21 mouse cellular contexts compared by ENCODE assay signal in genomic region chr6:90465028-90465640, GRCm38 (mm10). TPM values are rescaled to one million over a fixed set of nuclear protein-coding genes. Genes with fewer than 3 reads are reported as not detected.
A peak's percentile ranks its signal among the peaks of the same experiment; 100 is the strongest.
DNase-seq lines count a peak whose midpoint lies in the region; ATAC-seq and TF ChIP-seq lines count a peak whose summit lies in the region.
"Had no signal": no experiment of that assay in that cellular context is flagged by ENCODE, and none has a peak within 500 bp of the region (broad histone marks: within the 10 kb centered on the region; RNA-seq: fewer than 3 reads in every experiment).

No protein-coding gene starts in this region.

- no peak for DNase-seq in hindbrain, postnatal 0 days (ENCODE audit: low spot score)
- no peak for DNase-seq in hindbrain, embryonic 10.5 days (ENCODE audit: low spot score)
- DNase-seq in testis, postnatal 14 days (ENCODE audit: low spot score), result no peak
- no peak for DNase-seq in adrenal gland, adult 2 months
- no peak for DNase-seq in adrenal gland, adult 8-10 months
- DNase-seq: cerebellum, postnatal 25 days; forebrain, postnatal 0 days; kidney, postnatal 10 days; right cerebral cortex, postnatal 14 days; thymus, postnatal 25 days had no signal

- TF ChIP-seq POLR2A in testis, adult 2 months (IDR thresholded peaks at IDR 0.05; ENCODE audit: control insufficient read depth, low read depth, low read length), result no peak

- H3K27me3 ChIP-seq in erythroblast, embryonic 14.5 days (ENCODE audit: control insufficient read depth), result peaks cover 38% of the 10 kb centered on the region
- no peaks in the 10 kb centered on the region; the same call in 1 of the 2 replicates for H3K27me3 ChIP-seq in hindbrain, postnatal 0 days (ENCODE audit: insufficient read depth, low read length)
- H3K27me3 ChIP-seq in hindbrain, embryonic 10.5 days (ENCODE audit: insufficient read depth, poor library complexity, severe bottlenecking), result peaks cover 48% of the 10 kb centered on the region
- H3K27me3 ChIP-seq in testis, adult 2 months (ENCODE audit: control insufficient read depth, insufficient read depth, low read length), result no peaks in the 10 kb centered on the region

- H3K9me3 ChIP-seq in erythroblast, embryonic 14.5 days (ENCODE audit: control insufficient read depth, low read length), result no peaks in the 10 kb centered on the region
- no peaks in the 10 kb centered on the region for H3K9me3 ChIP-seq in hindbrain, postnatal 0 days (ENCODE audit: low read length)
- H3K9me3 ChIP-seq in hindbrain, embryonic 10.5 days, result no peaks in the 10 kb centered on the region
- H3K9me3 ChIP-seq: embryonic facial prominence, embryonic 10.5 days; limb, embryonic 13.5 days; megakaryocyte, embryonic 14.5 days; neural tube, embryonic 12.5 days had no signal

- no peak for TF ChIP-seq CTCF in hindbrain, postnatal 0 days (IDR thresholded peaks at IDR 0.05; ENCODE audit: low read depth)
- no peak for TF ChIP-seq CTCF in testis, adult 2 months (IDR thresholded peaks at IDR 0.05; ENCODE audit: control insufficient read depth, insufficient read depth, insufficient replicate concordance, low read depth, low read length)

- peaks cover 11% of the 10 kb centered on the region; the same call in 1 of the 2 replicates for H3K36me3 ChIP-seq in erythroblast, embryonic 14.5 days (ENCODE audit: control insufficient read depth)
- H3K36me3 ChIP-seq in hindbrain, postnatal 0 days (ENCODE audit: insufficient read depth, low read length), result peaks cover 9% of the 10 kb centered on the region; the same call in 1 of the 2 replicates
- H3K36me3 ChIP-seq in hindbrain, embryonic 10.5 days, result 0 out of 2 replicates have a peak, but pooled peaks cover 3% of the 10 kb centered on the region
- H3K36me3 ChIP-seq in testis, adult 2 months (ENCODE audit: control insufficient read depth, insufficient read depth, low read length), result no peaks in the 10 kb centered on the region
- H3K36me3 ChIP-seq: limb, embryonic 13.5 days; neural tube, embryonic 12.5 days had no signal

- H3K27ac ChIP-seq in hindbrain, postnatal 0 days, result 0 out of 2 replicates have a peak overlapping the region, but pooled peaks have one; percentile 20
- H3K27ac ChIP-seq in hindbrain, embryonic 10.5 days, result no peak overlapping the region
- H3K27ac ChIP-seq in testis, adult 2 months (ENCODE audit: control insufficient read depth, insufficient read depth, low read depth, low read length), result peak overlapping the region; percentile 23
- H3K27ac ChIP-seq: embryonic facial prominence, embryonic 10.5 days; limb, embryonic 13.5 days; neural tube, embryonic 12.5 days had no signal

- 92% methylated on average over 11 of the region's 11 CpGs for WGBS in hindbrain, postnatal 0 days
- 91% methylated on average over 11 of the region's 11 CpGs for WGBS in hindbrain, embryonic 10.5 days

- H3K4me1 ChIP-seq in erythroblast, embryonic 14.5 days (ENCODE audit: control insufficient read depth), result peaks cover 4% of the 10 kb centered on the region; the same call in 1 of the 2 replicates
- peaks cover 8% of the 10 kb centered on the region for H3K4me1 ChIP-seq in hindbrain, postnatal 0 days (ENCODE audit: insufficient read depth, low read length)
- peaks cover 27% of the 10 kb centered on the region for H3K4me1 ChIP-seq in hindbrain, embryonic 10.5 days (replicated peaks)
- H3K4me1 ChIP-seq in testis, adult 2 months (ENCODE audit: control insufficient read depth, insufficient read depth, low read length), result peaks cover 24% of the 10 kb centered on the region

- peak overlapping the region; percentile 21 for H3K4me3 ChIP-seq in erythroblast, embryonic 14.5 days (replicated peaks)
- H3K4me3 ChIP-seq in hindbrain, postnatal 0 days (ENCODE audit: low read length), result no peak overlapping the region
- no peak overlapping the region for H3K4me3 ChIP-seq in hindbrain, embryonic 10.5 days
- H3K4me3 ChIP-seq in testis, adult 2 months (ENCODE audit: control insufficient read depth, low read depth, low read length), result no peak overlapping the region
- H3K4me3 ChIP-seq: embryonic facial prominence, embryonic 10.5 days; limb, embryonic 13.5 days; megakaryocyte, embryonic 14.5 days; neural tube, embryonic 12.5 days had no signal

- H3K9ac ChIP-seq in hindbrain, postnatal 0 days (replicated peaks; ENCODE audit: low read length), result no peak overlapping the region
- H3K9ac ChIP-seq: limb, embryonic 13.5 days; neural tube, embryonic 12.5 days had no signal

- ATAC-seq in erythroblast, adult 5-6 weeks (replicated peaks; ENCODE audit: low FRiP score, poor library complexity, severe bottlenecking), result no peak
- no peak for ATAC-seq in hindbrain, postnatal 0 days
- ATAC-seq: forebrain, postnatal 0 days; inflammation-experienced regulatory T-cells, adult 6 months; midbrain, embryonic 16.5 days had no signal

- H3K4me2 ChIP-seq in hindbrain, postnatal 0 days (ENCODE audit: low read depth, low read length), result 0 out of 2 replicates have a peak overlapping the region, but pooled peaks have one; percentile 99
- H3K4me2 ChIP-seq: limb, embryonic 13.5 days; neural tube, embryonic 12.5 days had no signal

RNA-seq across cellular contexts. Expression of gene Klf15, which starts 2.8 kb away (rescaled TPM):
- polyA plus RNA-seq in erythroblast, embryonic 14.5 days (2012), result 0.02 TPM in 1 of 2 replicates, not detected in the other
- not detected in 2 replicates for total RNA-seq in erythroblast, adult 5-6 weeks (2015; ENCODE audit: low replicate concordance)
- 0.42 and 0.43 TPM in 2 replicates for total RNA-seq in erythroblast, adult 5-6 weeks (2017; ENCODE audit: low replicate concordance)
- total RNA-seq in hindbrain, postnatal 0 days (2014; rRNA removed), result 43.2 and 56.4 TPM in 2 replicates
- 26.6 and 29.6 TPM in 2 replicates for polyA plus RNA-seq in hindbrain, postnatal 0 days (2015; fragmentation: Nextera tagmentation; extraction: Ambion mirVana)
- 4.1 and 4.9 TPM in 2 replicates for polyA plus RNA-seq in hindbrain, embryonic 10.5 days (2016; fragmentation: Nextera tagmentation; extraction: Ambion mirVana)
- 7.6 and 7.7 TPM in 2 replicates for polyA plus RNA-seq in testis, adult 2 months (2012; rRNA removed)
- total RNA-seq in adrenal gland, adult 2 months (2021), result 10 to 100 TPM; 32.6 to 43.7 TPM
- 73.8 and 79.8 TPM in 2 replicates for polyA plus RNA-seq in adrenal gland, adult 2 months (2012; rRNA removed)
- total RNA-seq in adrenal gland, adult 8-10 months (2022), result 10 to 100 TPM; 18.3 to 30.6 (median 27.6) TPM
- total RNA-seq: MEL had no signal
- polyA plus RNA-seq: inflammation-experienced regulatory T-cells, adult 6 months had no signal

RNA-seq across cellular contexts. Expression of gene Aldh1l1, which starts 21.1 kb away (rescaled TPM):
- 0.05 TPM in 1 of 2 replicates, not detected in the other for polyA plus RNA-seq in erythroblast, embryonic 14.5 days (2012)
- total RNA-seq in erythroblast, adult 5-6 weeks (2015; ENCODE audit: low replicate concordance), result not detected in 2 replicates
- total RNA-seq in erythroblast, adult 5-6 weeks (2017; ENCODE audit: low replicate concordance), result 1.2 TPM in 1 of 2 replicates, not detected in the other
- 168 and 214 TPM in 2 replicates for total RNA-seq in hindbrain, postnatal 0 days (2014; rRNA removed)
- polyA plus RNA-seq in hindbrain, postnatal 0 days (2015; fragmentation: Nextera tagmentation; extraction: Ambion mirVana), result 131 and 145 TPM in 2 replicates
- 1.7 and 2.9 TPM in 2 replicates for polyA plus RNA-seq in hindbrain, embryonic 10.5 days (2016; fragmentation: Nextera tagmentation; extraction: Ambion mirVana)
- 7.2 and 9.6 TPM in 2 replicates for polyA plus RNA-seq in testis, adult 2 months (2012; rRNA removed)
- total RNA-seq in adrenal gland, adult 2 months (2021), result 100 to 1,000 TPM; 136 to 202 TPM
- polyA plus RNA-seq in adrenal gland, adult 2 months (2012; rRNA removed), result 83.4 and 111 TPM in 2 replicates
- 100 to 1,000 TPM; 137 to 222 (median 182) TPM for total RNA-seq in adrenal gland, adult 8-10 months (2022)

RNA-seq across cellular contexts. Expression of gene Cfap100, which starts 36.5 kb away (rescaled TPM):
- not detected in 2 replicates for polyA plus RNA-seq in erythroblast, embryonic 14.5 days (2012)
- not detected in 2 replicates for total RNA-seq in erythroblast, adult 5-6 weeks (2015; ENCODE audit: low replicate concordance)
- not detected in 2 replicates for total RNA-seq in erythroblast, adult 5-6 weeks (2017; ENCODE audit: low replicate concordance)
- total RNA-seq in hindbrain, postnatal 0 days (2014; rRNA removed), result 4.2 and 29.4 TPM in 2 replicates
- polyA plus RNA-seq in hindbrain, postnatal 0 days (2015; fragmentation: Nextera tagmentation; extraction: Ambion mirVana), result 8.2 and 9.9 TPM in 2 replicates
- polyA plus RNA-seq in hindbrain, embryonic 10.5 days (2016; fragmentation: Nextera tagmentation; extraction: Ambion mirVana), result 1.2 and 2.0 TPM in 2 replicates
- polyA plus RNA-seq in testis, adult 2 months (2012; rRNA removed), result 51.7 and 65.0 TPM in 2 replicates
- 1 to 10 TPM in 1 of 2 experiments, under 1 TPM in 1; 0.76 to 1.4 TPM for total RNA-seq in adrenal gland, adult 2 months (2021)
- polyA plus RNA-seq in adrenal gland, adult 2 months (2012; rRNA removed), result 0.03 and 0.33 TPM in 2 replicates
- total RNA-seq in adrenal gland, adult 8-10 months (2022), result 1 to 10 TPM in 1 of 4 experiments, under 1 TPM in 2, not detected in 1; 0.23 to 2.5 (median 0.30) TPM
- total RNA-seq: MEL had no signal
- polyA plus RNA-seq: spleen, adult 2 months had no signal
